Mouse (Mus musculus) layer of hippocampus, adult 9-10 months (tissue): ENCODE data around the gene Sdccag8.

Source experiments
- DNase-seq: peaks from one replicate; pipeline ENCODE4 v3.0.0; 2022; ENCODE audit warnings: low spot score

The Sdccag8 gene

DNA sequence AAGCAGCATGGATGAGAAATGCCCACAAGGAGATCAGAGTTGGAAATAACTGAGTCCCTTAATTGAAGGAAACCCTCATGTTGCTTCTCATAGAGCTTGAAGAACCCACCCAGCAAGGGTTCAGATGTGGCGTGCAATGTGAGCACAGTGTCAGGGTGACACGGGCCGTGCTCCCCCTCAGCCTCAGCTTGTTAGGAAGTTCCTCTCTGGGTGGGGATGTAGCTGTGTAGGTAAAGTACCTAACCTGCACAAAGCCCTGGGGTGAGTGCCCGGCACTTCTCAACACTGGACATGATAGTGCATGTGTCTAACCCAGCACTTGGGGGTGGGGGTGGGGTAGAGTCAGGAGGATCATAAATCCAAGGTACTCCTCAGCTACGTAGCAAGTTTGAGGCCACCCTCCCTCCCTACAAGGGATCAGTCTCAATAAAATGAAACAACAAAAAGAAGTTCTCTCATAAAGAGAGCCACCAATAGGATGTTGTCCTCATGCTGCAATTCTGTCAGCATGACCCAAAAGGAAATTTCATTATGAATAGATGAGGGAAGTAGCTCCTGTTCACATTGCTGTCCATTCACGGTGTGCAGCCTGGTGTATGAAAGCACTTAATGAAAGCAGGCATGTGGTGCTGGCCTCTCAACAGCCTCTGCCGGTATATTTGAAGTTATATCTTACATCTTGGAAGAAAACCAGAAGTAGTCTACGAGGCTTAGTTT is 130.2 kb downstream of the Sdccag8 start:
- DNase-seq: no peak

- DNase-seq: no peak
Observed at GRCm38 (mm10) chr1:176945175-176945540, 130.7 kb downstream of the Sdccag8 start.

DNA sequence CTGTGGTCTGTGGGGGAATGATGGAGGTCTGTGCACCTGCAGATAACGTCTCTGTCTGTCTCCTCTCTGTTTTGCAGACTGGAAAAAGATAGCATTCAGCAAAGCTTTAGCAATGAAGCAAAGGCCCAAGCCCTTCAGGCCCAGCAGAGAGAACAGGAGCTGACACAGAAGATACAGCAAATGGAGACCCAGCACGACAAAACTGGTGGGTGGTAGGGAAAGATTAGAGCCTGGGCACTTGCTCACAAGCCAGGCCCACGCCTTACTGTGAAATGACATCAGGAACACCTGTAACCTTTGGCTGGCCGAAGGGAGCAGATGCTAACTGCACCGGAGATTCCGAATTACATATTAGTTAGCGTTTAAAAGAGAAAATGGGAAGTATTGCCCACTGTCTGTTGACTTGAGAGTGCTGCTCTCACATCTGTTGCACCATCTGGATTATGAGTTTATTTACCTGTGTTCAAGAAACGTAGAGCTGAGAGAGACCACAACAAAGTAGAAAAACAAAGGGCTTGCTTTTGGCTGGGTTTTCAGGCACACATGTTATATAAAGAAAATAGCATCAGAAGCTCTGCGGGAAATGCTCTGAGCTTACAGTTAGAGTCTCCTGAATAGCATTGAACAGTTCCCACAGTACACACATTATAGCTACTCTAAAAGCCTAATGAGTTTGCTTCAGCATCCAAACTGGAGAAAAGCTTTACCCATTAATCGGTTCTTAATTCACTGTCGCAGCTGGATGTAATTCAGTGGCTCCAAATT is 131.8 kb downstream of the Sdccag8 start:
- no peak for DNase-seq

GRCm38 (mm10) chr1:176946796-176947181 is 132.3 kb downstream of the Sdccag8 start:
- DNase-seq: no peak

DNA sequence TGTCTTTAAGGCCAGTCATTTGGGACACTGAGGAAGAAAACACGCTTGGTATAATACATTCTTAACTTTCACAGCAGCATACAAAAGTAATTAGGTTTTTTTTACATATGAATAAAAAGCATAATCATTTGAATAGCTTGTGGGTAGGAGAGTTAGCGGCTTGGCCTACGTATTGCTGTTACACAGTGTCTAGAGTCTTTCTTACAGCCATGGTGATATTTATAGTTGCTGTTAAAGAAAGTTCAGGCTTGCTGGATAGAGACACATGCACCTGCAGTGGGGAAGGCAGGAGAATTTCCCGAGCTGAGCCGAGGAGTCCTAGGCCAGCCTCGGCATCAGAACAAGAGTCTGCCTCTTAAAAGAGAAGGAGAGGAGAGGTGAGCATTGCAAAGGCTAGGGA is 134.4 kb downstream of the Sdccag8 start:
- no peak for DNase-seq

DNA sequence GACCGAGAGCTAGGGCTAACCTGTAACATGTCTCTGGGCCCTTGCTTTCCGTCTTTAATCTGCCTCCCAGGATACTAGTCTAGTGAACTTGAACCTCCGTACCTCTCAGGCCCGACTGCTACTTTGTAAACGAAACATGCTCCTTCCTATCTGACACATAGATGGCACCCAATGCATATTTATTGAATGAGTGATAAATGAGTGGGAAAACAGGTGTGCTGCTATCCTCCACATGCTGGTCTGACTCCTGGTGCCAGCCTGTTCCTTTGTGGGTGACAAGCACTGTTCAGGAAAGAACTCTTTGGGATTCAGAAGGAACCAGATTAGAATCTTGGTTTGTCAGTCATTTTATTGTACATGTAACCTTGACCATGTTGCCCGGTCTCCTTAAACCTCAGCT is 134.9 kb downstream of the Sdccag8 start:
- no peak for DNase-seq

DNA sequence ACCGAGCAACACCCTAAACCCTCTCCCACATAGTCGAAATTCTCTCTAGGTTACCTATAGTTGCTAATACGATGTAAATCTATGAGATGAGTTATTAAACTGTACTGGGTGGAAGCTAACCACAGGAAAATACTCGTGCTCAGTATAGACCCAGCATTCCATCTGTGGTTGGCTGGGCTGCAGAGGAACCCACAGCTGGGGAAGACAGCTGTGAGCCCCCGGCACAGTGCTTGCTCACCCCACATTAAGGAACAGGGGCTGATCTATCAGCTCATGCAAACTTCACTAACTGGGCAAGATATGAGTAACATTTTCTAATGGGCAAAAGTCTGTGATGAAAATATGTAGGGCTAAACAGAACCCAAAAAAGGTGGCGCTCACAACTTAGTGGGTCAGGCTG is 135.6 kb downstream of the Sdccag8 start:
- no peak for DNase-seq

GRCm38 (mm10) chr1:176951836-176952235 is 137.4 kb downstream of the Sdccag8 start:
- DNase-seq: no peak

GRCm38 (mm10) chr1:176958311-176958710 is 143.9 kb downstream of the Sdccag8 start:
- DNase-seq: no peak

- no peak for DNase-seq
Observed at GRCm38 (mm10) chr1:176961716-176962115, 147.3 kb downstream of the Sdccag8 start.

- no peak for DNase-seq
Observed at GRCm38 (mm10) chr1:176962894-176963293, 148.4 kb downstream of the Sdccag8 start.

- DNase-seq: no peak
Observed at GRCm38 (mm10) chr1:176967299-176967698, 152.8 kb downstream of the Sdccag8 start.

- no peak for DNase-seq
Observed at GRCm38 (mm10) chr1:176970635-176971478, 156.4 kb downstream of the Sdccag8 start.

GRCm38 (mm10) chr1:176971479-176971797 is 157.0 kb downstream of the Sdccag8 start:
- no peak for DNase-seq

DNA sequence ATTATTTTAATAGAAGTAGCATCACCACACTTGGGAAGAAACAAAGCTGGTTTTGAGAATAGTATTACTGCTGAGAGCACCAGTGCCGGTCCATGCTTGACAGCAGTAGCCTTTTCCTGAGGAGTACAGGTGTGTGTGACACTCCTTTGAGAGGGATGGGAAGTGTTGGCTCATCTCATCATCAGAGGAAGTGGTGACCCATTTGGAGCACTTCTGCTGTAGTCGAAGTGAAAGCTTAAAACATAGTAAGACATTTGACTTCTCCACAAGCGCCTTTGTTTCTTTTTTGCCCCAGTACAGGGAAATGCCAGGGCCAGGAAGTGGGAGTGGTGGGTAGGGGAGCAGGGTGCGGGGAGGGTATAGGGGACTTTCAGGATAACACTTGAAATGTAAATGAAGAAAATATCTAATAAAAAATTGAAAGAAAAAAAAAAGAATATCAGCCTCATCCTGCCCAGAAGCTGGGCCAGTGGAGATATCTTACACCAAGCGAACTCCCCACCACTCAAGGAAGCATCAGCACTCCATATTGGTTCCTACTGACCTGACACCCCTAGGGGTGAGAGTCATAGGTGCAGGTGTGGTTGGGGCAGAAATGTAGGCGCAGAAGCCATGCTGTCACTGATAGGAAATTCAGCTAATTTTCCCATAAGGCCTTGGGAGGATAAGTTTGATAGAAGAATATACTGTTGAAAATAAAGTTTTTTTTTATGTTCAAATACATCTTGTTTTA is 159.1 kb downstream of the Sdccag8 start:
- no peak for DNase-seq

DNA sequence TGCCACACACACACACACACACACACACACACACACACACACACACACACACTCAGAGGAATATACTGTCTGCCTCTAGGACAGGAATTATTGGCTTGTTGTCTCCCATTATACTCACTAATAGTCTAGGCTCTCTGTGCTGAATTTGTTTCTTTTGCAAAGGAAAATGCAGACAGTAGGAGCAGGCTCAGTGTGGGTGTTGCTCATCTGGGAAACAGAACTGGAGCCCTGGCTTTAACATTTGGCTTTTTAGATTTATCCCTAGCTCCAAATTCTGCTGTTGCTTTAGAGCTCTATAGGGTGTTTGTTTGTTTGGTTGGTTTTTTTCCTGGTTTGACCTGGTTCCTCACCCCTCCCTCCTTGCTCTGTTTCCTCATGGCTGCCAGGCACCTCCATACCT is 164.8 kb downstream of the Sdccag8 start:
- no peak for DNase-seq

GRCm38 (mm10) chr1:176980140-176980539 is 165.7 kb downstream of the Sdccag8 start:
- no peak for DNase-seq

DNA sequence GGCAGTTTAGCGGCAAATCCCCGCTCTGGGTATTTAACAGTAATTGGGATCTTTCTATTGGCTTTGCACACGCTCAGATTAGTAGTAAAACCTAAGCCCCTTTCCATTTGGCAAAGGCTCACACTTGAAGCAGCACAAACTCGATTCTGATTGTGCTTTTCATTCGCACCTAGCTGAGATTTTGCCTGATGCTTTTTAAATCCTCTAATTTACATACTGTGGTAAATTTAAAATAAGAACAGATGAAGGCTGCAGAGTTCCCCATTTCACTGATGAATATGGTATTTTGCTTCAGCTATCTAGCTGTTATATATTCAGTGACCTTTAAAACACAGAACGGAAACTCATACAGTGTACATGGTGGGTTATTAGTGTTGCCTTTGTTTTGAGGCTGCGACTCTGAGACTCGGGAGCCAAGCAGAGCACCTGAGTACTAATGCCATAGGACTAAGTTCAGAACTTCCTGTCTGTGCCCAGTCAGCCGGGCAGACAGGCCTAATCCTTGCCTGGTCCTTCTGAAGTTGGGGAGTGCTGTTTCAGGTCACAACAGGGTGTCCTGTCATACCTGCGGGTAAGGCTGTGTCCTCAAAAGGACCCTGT is 166.4 kb downstream of the Sdccag8 start:
- DNase-seq: no peak

DNA sequence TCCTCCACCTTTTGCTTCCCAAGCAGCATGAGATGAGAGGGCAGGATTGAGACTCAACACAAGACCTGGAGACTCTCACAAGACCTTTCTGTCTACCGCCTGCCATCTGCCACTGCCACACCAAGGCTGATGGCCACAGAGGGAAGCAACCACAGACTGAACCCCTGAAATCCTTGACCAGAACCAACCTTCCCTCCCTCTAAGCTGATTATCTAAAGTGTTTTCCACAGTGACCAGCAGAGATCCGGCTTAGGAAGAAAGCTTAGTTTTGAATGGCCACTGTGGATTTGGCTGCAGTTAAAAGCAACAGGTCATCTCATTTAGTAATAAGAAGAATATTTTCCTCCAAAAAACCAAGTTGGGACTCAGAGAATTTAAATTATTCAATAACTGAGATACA is 167.1 kb downstream of the Sdccag8 start:
- DNase-seq: no peak

- no peak for DNase-seq
Observed at GRCm38 (mm10) chr1:176982671-176983070, 168.2 kb downstream of the Sdccag8 start.

- DNase-seq: no peak
Observed at GRCm38 (mm10) chr1:176985691-176986090, 171.2 kb downstream of the Sdccag8 start.

GRCm38 (mm10) chr1:176986275-176986674 is 171.8 kb downstream of the Sdccag8 start:
- DNase-seq: no peak
